Comparison of ENCODE assay signal across 9 mouse cellular contexts in genomic region chr11:8557006-8557405, GRCm38 (mm10).
DNase-seq lines count a peak whose midpoint lies in the region; ATAC-seq and TF ChIP-seq lines count a peak whose summit lies in the region.
"Had no signal": no experiment of that assay in that cellular context is flagged by ENCODE, and none has a peak within 500 bp of the region (broad histone marks: within the 10 kb centered on the region; RNA-seq: fewer than 3 reads in every experiment).

No protein-coding gene starts in this region.

- no peak overlapping the region for H3K4me3 ChIP-seq in hindbrain, embryonic 11.5 days (ENCODE audit: low read depth, low read length)
- H3K4me3 ChIP-seq in liver, postnatal 0 days (ENCODE audit: low read depth, low read length), result no peak overlapping the region
- no peak overlapping the region for H3K4me3 ChIP-seq in neural tube, embryonic 14.5 days (ENCODE audit: low read depth, low read length)
- H3K4me3 ChIP-seq: embryonic facial prominence, embryonic 12.5 days had no signal

- no peak overlapping the region for H3K4me2 ChIP-seq in hindbrain, embryonic 11.5 days (replicated peaks; ENCODE audit: low read depth, low read length)
- H3K4me2 ChIP-seq in liver, postnatal 0 days (ENCODE audit: low read depth, low read length), result no peak overlapping the region
- no peak overlapping the region for H3K4me2 ChIP-seq in neural tube, embryonic 14.5 days (ENCODE audit: low read depth, low read length)
- H3K4me2 ChIP-seq: embryonic facial prominence, embryonic 12.5 days had no signal

- peak; percentile 69 for ATAC-seq in hindbrain, embryonic 11.5 days (ENCODE audit: low FRiP score)
- peak; percentile 45 for ATAC-seq in liver, postnatal 0 days
- peak; percentile 62; the same call in 1 of the 2 replicates for ATAC-seq in neural tube, embryonic 14.5 days (ENCODE audit: low read depth)

- no peak for TF ChIP-seq EP300 in liver, postnatal 0 days (IDR thresholded peaks at IDR 0.05; ENCODE audit: low read depth)

- no peak for TF ChIP-seq CTCF in liver, postnatal 0 days (IDR thresholded peaks at IDR 0.05; ENCODE audit: low read depth)

- 39% methylated on average over 9 of the region's 9 CpGs for WGBS in hindbrain, embryonic 11.5 days
- WGBS in liver, postnatal 0 days (ENCODE audit: insufficient replicate concordance), result 25% methylated on average over 9 of the region's 9 CpGs
- 30% methylated on average over 9 of the region's 9 CpGs for WGBS in neural tube, embryonic 14.5 days

- peak; percentile 56 to 73 for DNase-seq in cerebellum, postnatal 14 days
- DNase-seq in cerebellum, adult 9-10 months, result no peak
- DNase-seq in testis, postnatal 10 days (ENCODE audit: low spot score), result peak; percentile 55
- no peak for DNase-seq in testis, postnatal 14 days (ENCODE audit: low spot score)
- peak; percentile 60 for DNase-seq in hindbrain, embryonic 11.5 days (ENCODE audit: low spot score)
- peak; percentile 50 for DNase-seq in liver, postnatal 0 days
- DNase-seq in urinary bladder, postnatal 10 days (ENCODE audit: low spot score), result no peak

- no peak overlapping the region for H3K9ac ChIP-seq in hindbrain, embryonic 11.5 days (ENCODE audit: low read depth, low read length)
- no peak overlapping the region for H3K9ac ChIP-seq in liver, postnatal 0 days (replicated peaks)
- no peak overlapping the region for H3K9ac ChIP-seq in neural tube, embryonic 14.5 days (replicated peaks; ENCODE audit: low read depth, low read length)
- H3K9ac ChIP-seq: embryonic facial prominence, embryonic 12.5 days had no signal

- no peaks in the 10 kb centered on the region for H3K4me1 ChIP-seq in hindbrain, embryonic 11.5 days (replicated peaks; ENCODE audit: control insufficient read depth, insufficient read depth, low read length)
- no peaks in the 10 kb centered on the region; the same call in 1 of the 2 replicates for H3K4me1 ChIP-seq in liver, postnatal 0 days (ENCODE audit: insufficient read depth)
- H3K4me1 ChIP-seq in neural tube, embryonic 14.5 days (ENCODE audit: control insufficient read depth, insufficient read depth, low read length), result no peaks in the 10 kb centered on the region

- no peaks in the 10 kb centered on the region for H3K36me3 ChIP-seq in hindbrain, embryonic 11.5 days (ENCODE audit: control insufficient read depth, insufficient read depth, low read length)
- no peaks in the 10 kb centered on the region for H3K36me3 ChIP-seq in liver, postnatal 0 days (replicated peaks; ENCODE audit: insufficient read depth, low read length)
- no peaks in the 10 kb centered on the region for H3K36me3 ChIP-seq in neural tube, embryonic 14.5 days (ENCODE audit: control insufficient read depth, insufficient read depth, low read length)
- H3K36me3 ChIP-seq: embryonic facial prominence, embryonic 12.5 days had no signal

- H3K27me3 ChIP-seq in hindbrain, embryonic 11.5 days (ENCODE audit: control insufficient read depth, insufficient read depth, low read length), result no peaks in the 10 kb centered on the region
- no peaks in the 10 kb centered on the region for H3K27me3 ChIP-seq in liver, postnatal 0 days (ENCODE audit: insufficient read depth, low read length)
- H3K27me3 ChIP-seq in neural tube, embryonic 14.5 days (ENCODE audit: control insufficient read depth, insufficient read depth, low read length), result no peaks in the 10 kb centered on the region
- H3K27me3 ChIP-seq: embryonic facial prominence, embryonic 12.5 days had no signal

- no peak overlapping the region for H3K27ac ChIP-seq in hindbrain, embryonic 11.5 days (ENCODE audit: low read depth, low read length)
- H3K27ac ChIP-seq in liver, postnatal 0 days (ENCODE audit: low read depth), result no peak overlapping the region
- H3K27ac ChIP-seq in neural tube, embryonic 14.5 days (ENCODE audit: low read depth, low read length), result no peak overlapping the region
- H3K27ac ChIP-seq: embryonic facial prominence, embryonic 12.5 days had no signal

- no peaks in the 10 kb centered on the region for H3K9me3 ChIP-seq in hindbrain, embryonic 11.5 days (ENCODE audit: control insufficient read depth, low read length)
- H3K9me3 ChIP-seq in liver, postnatal 0 days (ENCODE audit: low read length), result no peaks in the 10 kb centered on the region
- H3K9me3 ChIP-seq in neural tube, embryonic 14.5 days (ENCODE audit: control insufficient read depth, low read length), result no peaks in the 10 kb centered on the region
- H3K9me3 ChIP-seq: embryonic facial prominence, embryonic 12.5 days had no signal

Comparison
In these comparisons a context has a peak if more than half of its experiments do, and no peak if none do; other contexts are left out.
1. DNase-seq: peak in cerebellum, postnatal 14 days (2 of 2), testis, postnatal 10 days (single experiment), hindbrain, embryonic 11.5 days (single experiment) and liver, postnatal 0 days (single experiment); none in cerebellum, adult 9-10 months (single experiment), testis, postnatal 14 days (single experiment) and urinary bladder, postnatal 10 days (single experiment).
2. Peak in every context shown above with its lines, with median percentiles within 50 percentile points of each other: ATAC-seq.